Mouse (Mus musculus): ENCODE results near the gene Map3k7cl. TPM values are rescaled to one million over a fixed set of nuclear protein-coding genes. Genes with fewer than 3 reads are reported as not detected.
A peak's percentile ranks its signal among the peaks of the same experiment; 100 is the strongest.

Gene Map3k7cl
- polyA plus RNA-seq, 1 experiment from 2014 or later, result 0.94 TPM

DNA sequence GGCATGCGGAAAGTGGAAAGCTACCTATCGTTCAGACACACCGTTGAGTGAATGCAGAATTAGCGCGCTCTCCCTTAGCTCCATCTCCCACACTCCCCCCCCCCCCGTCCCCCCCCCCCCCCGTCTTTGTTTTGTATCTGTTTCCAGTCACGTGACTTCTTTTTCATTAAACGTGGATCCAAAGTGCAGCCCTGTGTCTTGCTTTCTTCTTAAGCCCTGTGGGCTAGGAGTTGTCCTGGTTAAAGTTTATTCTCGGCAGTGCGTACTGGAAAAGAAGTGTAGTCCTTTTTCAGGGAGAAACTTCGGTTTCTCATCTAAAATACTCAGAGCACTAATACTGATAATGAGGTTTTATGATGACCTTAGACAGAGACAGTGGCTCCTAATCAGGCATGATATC lies 42.0 kb downstream of the Map3k7cl start:
- Histone ChIP-seq H3K27ac (no peak overlapping the region), H3K4me2 (no peak overlapping the region), H3K27me3 (replicated peaks) (no peaks in the 10 kb centered on the region), H3K36me3 (no peaks in the 10 kb centered on the region), H3K4me1 (peaks cover 9% of the 10 kb centered on the region; the same call in 1 of the 2 replicates), H3K4me3 (replicated peaks) (no peak overlapping the region), H3K9me3 (no peaks in the 10 kb centered on the region), H3K9ac (no peak overlapping the region)
- whole genome bisulfite sequencing, result 82% methylated on average over 10 of the region's 12 CpGs
- no peak for ATAC-seq (ENCODE audit: insufficient read depth, low FRiP score, low read depth)

DNA sequence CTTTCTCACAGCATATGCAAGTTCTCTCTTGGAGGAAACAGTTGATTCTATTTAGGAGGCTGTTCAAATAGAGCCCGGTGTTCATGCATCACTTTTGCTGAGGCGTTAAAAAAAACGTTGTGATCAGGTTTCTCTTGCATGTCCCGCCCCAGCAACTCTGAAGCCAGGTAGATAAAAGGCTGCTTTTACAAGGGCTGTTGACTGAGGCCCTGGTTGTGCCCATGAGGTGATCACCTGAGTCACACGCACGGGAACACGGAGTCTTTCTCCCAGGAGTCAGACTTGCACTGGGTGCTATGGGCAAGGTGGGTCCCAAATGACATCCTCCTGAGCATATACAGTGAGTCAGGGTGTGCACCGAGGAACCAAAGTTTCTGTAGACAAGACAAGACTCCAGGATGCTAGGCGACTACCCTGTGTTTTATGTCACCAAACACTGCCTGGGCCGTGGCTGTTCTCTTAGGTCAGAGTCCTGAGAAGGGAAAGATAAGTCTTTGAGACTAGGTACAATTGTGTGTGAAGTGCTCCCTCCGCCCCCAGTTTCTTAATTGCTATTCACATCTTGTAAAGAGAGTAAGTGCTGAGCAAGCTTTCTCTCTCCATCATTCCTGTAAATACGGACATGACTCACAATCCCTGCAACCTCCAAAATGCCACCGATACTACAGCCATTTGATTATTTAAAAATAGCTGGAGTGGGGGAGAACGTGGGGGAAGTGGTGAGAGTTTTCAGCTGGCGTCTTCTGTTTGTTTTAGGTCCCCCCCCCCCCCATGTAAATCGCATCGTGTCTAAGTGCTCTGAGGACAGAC lies 49.8 kb downstream of the Map3k7cl start:
- Histone ChIP-seq H3K4me2 (no peak overlapping the region), H3K4me3 (replicated peaks) (no peak overlapping the region), H3K9me3 (no peaks in the 10 kb centered on the region), H3K9ac (no peak overlapping the region), H3K27ac (0 out of 2 replicates have a peak overlapping the region, but pooled peaks have one; percentile 26), H3K4me1 (peaks cover 9% of the 10 kb centered on the region; the same call in 1 of the 2 replicates), H3K36me3 (no peaks in the 10 kb centered on the region), H3K27me3 (replicated peaks) (no peaks in the 10 kb centered on the region)
- ATAC-seq (ENCODE audit: insufficient read depth, low FRiP score, low read depth), result peak; percentile 71
- 44% methylated on average over 17 of the region's 17 CpGs for WGBS

DNA sequence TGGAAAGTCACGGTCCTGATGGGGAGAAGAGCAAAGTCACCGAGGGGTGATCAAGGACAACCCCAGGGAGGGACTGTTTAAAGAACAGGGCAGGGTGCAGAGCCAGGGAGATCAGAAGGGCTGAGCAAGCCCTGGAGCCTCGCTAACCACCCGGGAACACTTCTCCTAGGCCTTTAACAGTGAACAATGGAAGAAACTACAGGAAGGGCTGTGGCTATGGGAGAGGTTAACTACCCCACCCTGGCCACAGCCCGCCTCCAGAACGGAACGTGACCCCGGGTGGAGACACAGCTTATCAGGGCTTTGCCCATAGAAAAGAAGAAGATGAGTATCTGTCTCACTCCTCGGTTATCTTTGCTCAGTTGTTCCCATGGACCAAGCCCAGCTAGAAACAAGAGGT lies 50.9 kb downstream of the Map3k7cl start:
- H3K9ac ChIP-seq, result no peak overlapping the region
- no peak overlapping the region for H3K4me3 ChIP-seq (replicated peaks)
- H3K9me3 ChIP-seq, result no peaks in the 10 kb centered on the region
- ATAC-seq (ENCODE audit: insufficient read depth, low FRiP score, low read depth), result no peak
- H3K27ac ChIP-seq, result no peak overlapping the region
- H3K4me2 ChIP-seq, result no peak overlapping the region
- no peaks in the 10 kb centered on the region for H3K27me3 ChIP-seq (replicated peaks)
- H3K36me3 ChIP-seq, result no peaks in the 10 kb centered on the region
- 62% methylated on average over 9 of the region's 9 CpGs for WGBS
- peaks cover 4% of the 10 kb centered on the region; the same call in 1 of the 2 replicates for H3K4me1 ChIP-seq

DNA sequence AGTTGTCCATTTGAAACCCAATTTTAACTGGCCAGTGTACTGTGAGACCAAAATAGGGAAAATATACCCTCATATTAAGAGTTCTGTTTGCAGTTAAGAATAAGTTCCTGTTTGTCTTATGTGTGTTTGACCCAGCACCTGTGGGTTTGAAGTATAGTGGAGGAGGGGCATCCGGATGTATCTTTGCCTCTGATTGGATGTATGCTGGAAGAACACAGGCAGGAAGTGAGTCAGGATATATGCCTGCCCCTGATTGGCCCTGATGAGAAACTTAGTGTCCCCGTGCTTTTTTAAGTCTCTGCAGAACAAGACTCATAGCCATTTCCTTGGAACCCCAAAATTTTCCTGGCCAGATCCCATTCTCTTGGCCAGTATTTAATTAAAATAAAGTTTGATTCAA lies 51.8 kb downstream of the Map3k7cl start:
- ATAC-seq (ENCODE audit: insufficient read depth, low FRiP score, low read depth), result no peak
- no peak overlapping the region for H3K27ac ChIP-seq
- H3K9me3 ChIP-seq, result no peaks in the 10 kb centered on the region
- no peak overlapping the region for H3K4me2 ChIP-seq
- H3K27me3 ChIP-seq (replicated peaks), result no peaks in the 10 kb centered on the region
- 66% methylated on average over 2 of the region's 2 CpGs for WGBS
- no peak overlapping the region for H3K4me3 ChIP-seq (replicated peaks)
- H3K4me1 ChIP-seq, result peaks cover 4% of the 10 kb centered on the region; the same call in 1 of the 2 replicates
- H3K36me3 ChIP-seq, result no peaks in the 10 kb centered on the region
- H3K9ac ChIP-seq, result no peak overlapping the region

DNA sequence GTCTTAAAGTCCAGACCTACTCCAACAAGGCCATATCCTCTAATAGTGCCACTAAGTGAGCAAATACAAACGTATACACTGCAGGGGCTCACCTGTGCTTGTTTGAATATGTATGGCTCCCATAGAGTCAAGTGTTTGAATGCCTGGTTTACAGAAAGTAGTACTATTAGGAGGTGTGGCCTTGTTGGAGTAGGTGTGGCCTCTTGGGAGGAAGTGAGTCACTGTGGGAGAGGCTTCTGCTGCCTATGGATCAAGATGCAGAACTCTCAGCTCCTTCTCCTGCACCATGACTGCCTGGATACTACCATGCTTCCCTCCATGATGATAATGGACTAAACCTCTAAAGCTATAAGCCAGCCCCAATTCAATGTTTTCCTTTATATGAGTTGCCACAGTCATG lies 54.3 kb downstream of the Map3k7cl start:
- H3K9ac ChIP-seq, result no peak overlapping the region
- 74% methylated on average over 1 of the region's 1 CpGs for WGBS
- H3K27ac ChIP-seq, result no peak overlapping the region
- H3K4me1 ChIP-seq, result peaks cover 4% of the 10 kb centered on the region; the same call in 1 of the 2 replicates
- H3K9me3 ChIP-seq, result no peaks in the 10 kb centered on the region
- ATAC-seq (ENCODE audit: insufficient read depth, low FRiP score, low read depth), result no peak
- H3K4me3 ChIP-seq (replicated peaks), result no peak overlapping the region
- H3K36me3 ChIP-seq, result no peaks in the 10 kb centered on the region
- no peak overlapping the region for H3K4me2 ChIP-seq
- no peaks in the 10 kb centered on the region for H3K27me3 ChIP-seq (replicated peaks)

DNA sequence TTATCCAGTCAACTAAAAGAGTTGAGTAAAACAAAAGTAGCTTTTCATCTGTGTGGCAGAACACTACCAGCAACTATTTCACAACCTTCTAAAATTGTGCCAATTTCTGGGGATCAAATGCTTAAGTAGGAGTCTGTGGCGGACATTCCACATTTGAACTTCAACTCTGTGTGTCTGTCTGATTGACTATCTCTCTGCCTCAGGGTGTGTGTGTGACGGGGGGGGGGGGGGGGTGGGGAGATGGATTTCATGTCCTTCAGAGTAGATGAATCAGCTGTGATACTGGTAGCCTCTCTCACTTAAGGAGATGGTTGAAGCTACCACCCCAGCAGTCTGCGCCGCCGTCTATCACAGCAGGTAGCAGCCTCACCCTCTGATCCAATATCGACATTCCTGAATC lies 54.8 kb downstream of the Map3k7cl start:
- H3K36me3 ChIP-seq, result no peaks in the 10 kb centered on the region
- no peak for ATAC-seq (ENCODE audit: insufficient read depth, low FRiP score, low read depth)
- WGBS, result 91% methylated on average over 6 of the region's 6 CpGs
- H3K4me1 ChIP-seq, result peaks cover 1% of the 10 kb centered on the region; the same call in 1 of the 2 replicates
- H3K9me3 ChIP-seq, result no peaks in the 10 kb centered on the region
- no peak overlapping the region for H3K9ac ChIP-seq
- no peak overlapping the region for H3K4me3 ChIP-seq (replicated peaks)
- no peaks in the 10 kb centered on the region for H3K27me3 ChIP-seq (replicated peaks)
- H3K27ac ChIP-seq, result no peak overlapping the region
- no peak overlapping the region for H3K4me2 ChIP-seq

DNA sequence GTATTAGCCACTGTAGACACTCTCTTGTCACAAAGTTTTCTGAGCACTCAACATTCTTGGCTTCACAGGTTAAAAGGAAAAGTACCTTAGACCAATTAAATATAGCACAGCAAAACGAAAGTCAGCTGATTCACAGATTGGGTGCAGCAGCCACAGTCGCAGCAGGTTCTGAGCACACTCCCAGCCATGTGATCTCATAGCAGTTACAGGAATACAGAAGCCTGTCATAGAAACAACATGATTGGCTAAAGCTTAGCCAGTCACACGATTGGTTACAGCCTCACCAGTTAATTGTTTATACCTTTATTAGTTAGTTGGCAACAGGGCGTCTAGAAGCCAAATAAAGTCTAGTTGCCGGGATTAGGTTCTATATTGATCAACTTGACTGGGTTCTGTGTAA lies 57.0 kb downstream of the Map3k7cl start:
- WGBS, result 81% methylated on average over 5 of the region's 5 CpGs
- H3K27me3 ChIP-seq (replicated peaks), result no peaks in the 10 kb centered on the region
- no peak overlapping the region for H3K9ac ChIP-seq
- no peak for ATAC-seq (ENCODE audit: insufficient read depth, low FRiP score, low read depth)
- H3K36me3 ChIP-seq, result no peaks in the 10 kb centered on the region
- H3K4me3 ChIP-seq (replicated peaks), result no peak overlapping the region
- H3K27ac ChIP-seq, result no peak overlapping the region
- H3K4me2 ChIP-seq, result no peak overlapping the region
- H3K9me3 ChIP-seq, result no peaks in the 10 kb centered on the region
- H3K4me1 ChIP-seq, result no peaks in the 10 kb centered on the region

DNA sequence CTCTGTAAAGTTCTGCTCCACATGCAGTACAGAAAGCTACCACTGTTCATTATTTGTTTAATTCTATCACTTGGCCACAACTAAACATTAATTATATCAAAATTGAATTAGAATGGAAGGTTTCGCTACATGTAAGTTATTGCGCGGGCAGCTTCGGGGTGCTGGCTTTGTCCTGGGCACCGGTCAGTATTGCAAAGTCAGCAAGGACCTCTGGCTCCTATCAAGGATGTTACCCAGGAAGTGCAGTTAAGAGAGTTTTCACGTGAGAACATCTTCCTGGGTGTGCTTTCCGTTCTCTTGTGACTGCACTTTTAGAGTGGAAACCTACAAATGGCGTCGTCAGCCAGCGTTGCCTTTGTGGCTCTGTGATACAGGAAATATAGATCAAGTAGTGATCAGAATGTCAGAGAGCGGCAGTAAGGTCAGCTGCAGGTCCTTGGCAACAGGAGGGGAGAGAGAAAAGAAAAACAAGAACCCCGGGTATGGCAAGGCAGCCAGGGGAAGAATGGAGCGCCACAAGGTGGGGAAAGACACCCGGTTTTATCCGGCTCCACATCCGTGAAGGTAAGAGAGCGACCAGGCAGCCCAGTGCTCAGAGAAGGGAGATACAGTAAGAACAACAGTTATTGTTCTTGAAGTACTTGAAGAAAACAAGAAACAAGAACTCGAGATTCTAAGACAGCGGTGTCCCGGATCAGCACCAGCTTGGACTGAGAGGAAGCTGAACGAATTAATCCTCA lies 57.6 kb downstream of the Map3k7cl start:
- WGBS, result 71% methylated on average over 21 of the region's 21 CpGs
- Histone ChIP-seq H3K36me3 (no peaks in the 10 kb centered on the region), H3K4me1 (no peaks in the 10 kb centered on the region), H3K4me3 (replicated peaks) (no peak overlapping the region), H3K27me3 (replicated peaks) (no peaks in the 10 kb centered on the region), H3K9me3 (no peaks in the 10 kb centered on the region), H3K4me2 (no peak overlapping the region), H3K27ac (no peak overlapping the region), H3K9ac (no peak overlapping the region)
- ATAC-seq (ENCODE audit: insufficient read depth, low FRiP score, low read depth), result no peak

DNA sequence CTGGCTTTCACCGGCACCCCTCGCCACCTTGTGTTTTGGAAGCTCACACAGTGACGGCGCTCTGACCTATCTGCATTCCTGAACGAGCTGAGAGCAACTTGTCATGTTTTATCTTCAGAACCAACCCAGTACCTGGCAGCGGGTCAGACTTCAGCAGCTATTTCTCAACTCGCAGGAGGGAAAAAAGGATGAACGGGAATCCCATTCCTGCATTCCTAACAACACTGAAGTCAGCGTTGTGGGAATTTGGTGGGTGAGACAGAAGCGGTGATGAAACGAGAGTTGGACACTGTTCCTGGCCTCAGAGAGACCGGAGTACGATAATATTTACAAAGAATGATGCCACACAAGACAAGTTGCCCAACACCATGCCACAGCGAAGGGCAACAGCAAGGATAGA lies 58.3 kb downstream of the Map3k7cl start:
- 66% methylated on average over 14 of the region's 14 CpGs for WGBS
- Histone ChIP-seq H3K4me2 (no peak overlapping the region), H3K4me1 (no peaks in the 10 kb centered on the region), H3K36me3 (no peaks in the 10 kb centered on the region), H3K4me3 (replicated peaks) (no peak overlapping the region), H3K9me3 (no peaks in the 10 kb centered on the region), H3K27me3 (replicated peaks) (no peaks in the 10 kb centered on the region), H3K9ac (no peak overlapping the region), H3K27ac (no peak overlapping the region)
- ATAC-seq (ENCODE audit: insufficient read depth, low FRiP score, low read depth), result no peak

DNA sequence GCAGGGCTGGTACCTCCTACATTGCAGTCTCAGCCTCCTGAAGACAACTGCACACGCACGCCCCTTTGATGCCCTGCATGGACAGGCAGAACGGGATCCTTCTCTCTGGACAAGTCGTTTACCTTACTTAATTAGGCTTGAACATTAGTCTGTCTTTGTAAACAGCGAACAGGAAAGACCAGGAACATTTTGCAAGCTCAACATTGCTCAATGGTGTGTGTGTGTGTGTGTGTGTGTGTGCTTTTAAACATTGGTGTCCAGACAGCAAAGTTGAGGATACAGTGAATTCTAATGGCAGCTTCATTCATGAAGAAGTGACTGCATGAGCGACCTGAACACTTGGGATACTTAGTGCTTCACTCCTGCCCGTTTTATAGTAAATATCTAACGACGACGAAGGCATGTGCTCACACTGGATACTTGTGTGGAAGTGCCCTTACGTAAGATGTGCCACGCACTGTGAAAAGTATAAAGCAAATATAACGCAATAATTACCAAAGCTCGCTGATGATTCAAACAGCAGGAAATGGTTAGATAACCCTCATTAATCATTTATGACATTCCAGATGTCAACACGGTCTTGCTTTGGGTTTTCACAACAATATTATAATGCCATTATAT lies 59.2 kb downstream of the Map3k7cl start:
- WGBS, result 64% methylated on average over 15 of the region's 15 CpGs
- H3K4me3 ChIP-seq (replicated peaks), result no peak overlapping the region
- H3K4me1 ChIP-seq, result no peaks in the 10 kb centered on the region
- no peaks in the 10 kb centered on the region for H3K27me3 ChIP-seq (replicated peaks)
- no peak overlapping the region for H3K4me2 ChIP-seq
- H3K27ac ChIP-seq, result no peak overlapping the region
- H3K9ac ChIP-seq, result no peak overlapping the region
- H3K36me3 ChIP-seq, result no peaks in the 10 kb centered on the region
- H3K9me3 ChIP-seq, result no peaks in the 10 kb centered on the region
- ATAC-seq (ENCODE audit: insufficient read depth, low FRiP score, low read depth), result no peak

DNA sequence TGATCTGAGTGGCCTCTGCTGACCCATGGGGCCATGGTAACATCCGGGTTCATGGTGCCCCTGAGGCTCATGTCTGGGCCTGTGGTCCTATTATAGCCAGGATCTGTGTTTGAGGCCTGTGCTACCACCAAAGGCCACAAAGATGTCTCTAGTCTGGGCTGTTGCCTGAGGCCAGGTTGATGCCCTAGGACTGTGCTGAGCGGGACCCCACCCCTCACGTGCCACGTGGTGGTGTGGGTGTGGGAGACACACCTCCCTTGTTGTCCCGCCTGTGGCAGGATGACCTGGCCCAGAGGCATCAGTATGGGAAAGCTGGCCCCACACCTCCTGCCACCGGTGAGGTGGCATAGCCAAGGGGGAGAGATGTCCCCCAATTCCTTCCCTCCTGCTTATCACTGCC lies 64.2 kb downstream of the Map3k7cl start:
- 86% methylated on average over 6 of the region's 6 CpGs for WGBS

DNA sequence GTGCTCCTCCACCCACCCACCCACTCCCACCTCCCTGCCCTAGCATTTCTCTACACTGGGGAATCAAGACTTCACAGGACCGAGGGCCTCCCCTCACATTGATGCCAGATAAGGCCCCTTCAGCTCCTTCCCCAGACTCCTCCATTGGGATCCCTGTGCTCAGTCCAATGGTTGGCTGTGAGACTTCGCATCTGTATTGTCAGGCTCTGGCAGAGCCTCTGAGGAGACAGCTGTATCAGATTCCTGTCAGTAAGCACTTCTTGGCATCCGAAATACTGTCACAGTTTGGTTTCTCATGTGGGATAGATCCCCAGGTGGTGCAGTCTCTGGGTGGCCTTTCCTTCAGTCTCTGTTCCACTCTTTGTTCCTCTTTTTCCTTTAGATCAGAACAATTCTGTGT lies 68.1 kb downstream of the Map3k7cl start:
- 79% methylated on average over 3 of the region's 3 CpGs for WGBS
- ATAC-seq (ENCODE audit: insufficient read depth, low FRiP score, low read depth), result no peak

More for the DNA sequence above, 64.2 kb downstream of the Map3k7cl start:
- Histone ChIP-seq H3K4me3 (replicated peaks) (no peak overlapping the region), H3K9me3 (no peaks in the 10 kb centered on the region), H3K27ac (no peak overlapping the region), H3K36me3 (no peaks in the 10 kb centered on the region), H3K4me1 (no peaks in the 10 kb centered on the region), H3K27me3 (replicated peaks) (no peaks in the 10 kb centered on the region), H3K9ac (no peak overlapping the region), H3K4me2 (no peak overlapping the region)
- ATAC-seq (ENCODE audit: insufficient read depth, low FRiP score, low read depth), result no peak

More for the DNA sequence above, 68.1 kb downstream of the Map3k7cl start:
- H3K9ac ChIP-seq, result no peak overlapping the region
- H3K27me3 ChIP-seq (replicated peaks), result no peaks in the 10 kb centered on the region
- no peaks in the 10 kb centered on the region for H3K36me3 ChIP-seq
- no peak overlapping the region for H3K4me3 ChIP-seq (replicated peaks)
- no peaks in the 10 kb centered on the region for H3K4me1 ChIP-seq
- no peaks in the 10 kb centered on the region for H3K9me3 ChIP-seq
- H3K27ac ChIP-seq, result no peak overlapping the region
- H3K4me2 ChIP-seq, result no peak overlapping the region
